Mouse (Mus musculus) 3T3-L1 (cell line): ENCODE data around the gene Gm6710.
"Not testable (repeated sequence)": the region's sequence is repeated elsewhere in the genome, so short reads cannot be mapped to it uniquely, and the experiment has no call there.

Experiments
- DNase-seq: peaks from one replicate; pipeline ENCODE4 v3.0.0-alpha.2; 2015; ENCODE audit warnings: low read depth, low spot score

Gene Gm6710

GRCm38 (mm10) chr2:175869024-175869423 lies at the start of gene Gm6710:
Gene Gm6710 (plus strand): TSS chr2:175869219.
- not testable (repeated sequence) for DNase-seq
